Mouse (Mus musculus): Measurements from ENCODE around the gene Zbed4.

Zbed4 gene

GRCm38 (mm10) chr15:88808121-88808520 lies 56.7 kb downstream of the Zbed4 start:
- in situ Hi-C loops (cut with MboI, MseI): no loop called here

DNA sequence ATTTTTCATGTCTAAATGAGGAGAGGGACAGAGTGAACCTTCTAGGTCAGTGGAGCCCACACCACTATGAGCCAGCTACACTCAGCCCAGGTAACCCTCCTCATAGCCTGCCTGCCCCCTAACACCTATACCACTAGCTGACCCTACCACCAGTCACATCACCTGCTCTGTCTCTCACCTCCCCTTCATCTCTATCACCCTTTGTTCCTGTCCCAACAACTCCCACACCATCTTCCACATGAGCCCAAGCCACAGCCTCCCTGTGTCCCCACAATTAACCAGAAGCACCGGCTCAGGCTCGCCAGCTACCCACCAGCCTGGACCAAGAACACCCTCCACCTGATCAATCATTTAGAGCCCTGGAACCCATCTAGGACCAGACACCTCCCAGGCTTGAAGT lies 58.9 kb downstream of the Zbed4 start:
- in situ Hi-C loops (cut with MboI, MseI): loop anchor here (10.0 kb wide), 1 partner anchor 76 kb away; the partner anchor contains the start of gene Brd1

DNA sequence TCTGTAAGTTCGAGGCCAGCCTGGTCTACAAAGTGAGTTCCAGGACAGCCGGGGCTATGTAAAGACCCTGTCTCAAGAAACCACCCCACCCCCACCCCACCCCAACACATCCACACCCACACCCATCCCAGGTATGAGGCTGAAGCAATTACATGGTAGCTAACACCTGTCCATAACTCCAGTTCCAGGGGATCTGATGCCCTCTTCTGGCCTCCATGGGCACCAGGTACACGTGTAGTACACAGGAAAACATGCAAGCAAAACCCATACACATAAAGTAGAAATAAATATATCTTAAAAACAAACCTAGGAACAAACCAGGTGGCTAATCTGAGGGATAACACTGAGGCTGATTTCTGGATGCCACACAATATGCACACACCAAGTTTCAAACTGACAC lies 61.8 kb downstream of the Zbed4 start:
- in situ Hi-C loops (cut with MboI, MseI): loop anchor here (10.0 kb wide), 1 partner anchor 78 kb away; the partner anchor contains the start of gene Brd1

DNA sequence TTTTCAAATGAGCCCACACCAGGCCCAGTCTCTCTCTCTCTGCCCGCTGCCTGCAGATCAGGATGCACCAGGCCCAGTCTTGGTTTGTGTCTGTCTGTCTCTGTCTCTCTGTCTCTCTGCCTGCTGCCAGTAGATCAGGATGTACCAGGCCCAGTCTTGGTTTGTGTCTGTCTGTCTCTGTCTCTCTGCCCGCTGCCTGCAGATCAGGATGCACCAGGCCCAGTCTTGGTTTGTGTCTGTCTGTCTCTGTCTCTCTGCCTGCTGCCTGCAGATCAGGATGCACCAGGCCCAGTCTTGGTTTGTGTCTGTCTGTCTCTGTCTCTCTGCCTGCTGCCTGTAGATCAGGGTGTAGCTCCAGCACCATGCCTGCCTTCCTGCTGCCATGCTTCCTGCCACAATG lies 62.4 kb downstream of the Zbed4 start:
- in situ Hi-C loops (cut with MboI, MseI): loop anchor here (10.0 kb wide), 1 partner anchor 79 kb away; the partner anchor contains the start of gene Brd1

- in situ Hi-C loops (cut with MboI, MseI): loop anchor here (10.0 kb wide), 1 partner anchor 80 kb away; the partner anchor contains the start of gene Brd1
Measured at GRCm38 (mm10) chr15:88814411-88815047, 63.1 kb downstream of the Zbed4 start.

- in situ Hi-C loops (cut with MboI, MseI): loop anchor here (10.0 kb wide), 1 partner anchor 80 kb away; the partner anchor contains the start of gene Brd1
Measured at GRCm38 (mm10) chr15:88815196-88815700, 63.8 kb downstream of the Zbed4 start.

- in situ Hi-C loops (cut with MboI, MseI): loop anchor here (10.0 kb wide), 1 partner anchor 84 kb away; the partner anchor contains the start of gene Brd1
Measured at GRCm38 (mm10) chr15:88819026-88819905, 67.8 kb downstream of the Zbed4 start, which contains the start of the genes Alg12 and Creld2. TSS of gene Alg12 (minus strand) at chr15:88819318. TSS of gene Creld2 (plus strand) at chr15:88819646.

GRCm38 (mm10) chr15:88819906-88820303 lies 68.4 kb downstream of the Zbed4 start:
- in situ Hi-C loops (cut with MboI, MseI): loop anchor here (5.0 to 10.0 kb wide), 3 partner anchors 85 to 552 kb away; partner anchors contain the start of genes Brd1 and Sco2

- in situ Hi-C loops (cut with MboI, MseI): loop anchor here (5.0 to 10.0 kb wide), 2 partner anchors 243 to 551 kb away; partner anchors contain the start of gene Sco2
Measured at GRCm38 (mm10) chr15:88821403-88821802, 69.9 kb downstream of the Zbed4 start.

- in situ Hi-C loops (cut with MboI, MseI): loop anchor here (5.0 to 10.0 kb wide), 2 partner anchors 242 to 550 kb away; partner anchors contain the start of gene Sco2
Measured at GRCm38 (mm10) chr15:88822513-88822912, 71.1 kb downstream of the Zbed4 start.

GRCm38 (mm10) chr15:88823376-88823775 lies 71.9 kb downstream of the Zbed4 start:
- in situ Hi-C loops (cut with MboI, MseI): loop anchor here (5.0 to 10.0 kb wide), 2 partner anchors 241 to 549 kb away; partner anchors contain the start of gene Sco2

GRCm38 (mm10) chr15:88827466-88827865 lies 76.0 kb downstream of the Zbed4 start:
- in situ Hi-C loops (cut with MboI, MseI): loop anchor here (5.0 to 10.0 kb wide), 3 partner anchors 50 to 237 kb away; no protein-coding TSS in a partner anchor

GRCm38 (mm10) chr15:88827991-88828799 lies 76.7 kb downstream of the Zbed4 start:
- in situ Hi-C loops (cut with MboI, MseI): loop anchor here (5.0 to 10.0 kb wide), 3 partner anchors 49 to 237 kb away; no protein-coding TSS in a partner anchor

DNA sequence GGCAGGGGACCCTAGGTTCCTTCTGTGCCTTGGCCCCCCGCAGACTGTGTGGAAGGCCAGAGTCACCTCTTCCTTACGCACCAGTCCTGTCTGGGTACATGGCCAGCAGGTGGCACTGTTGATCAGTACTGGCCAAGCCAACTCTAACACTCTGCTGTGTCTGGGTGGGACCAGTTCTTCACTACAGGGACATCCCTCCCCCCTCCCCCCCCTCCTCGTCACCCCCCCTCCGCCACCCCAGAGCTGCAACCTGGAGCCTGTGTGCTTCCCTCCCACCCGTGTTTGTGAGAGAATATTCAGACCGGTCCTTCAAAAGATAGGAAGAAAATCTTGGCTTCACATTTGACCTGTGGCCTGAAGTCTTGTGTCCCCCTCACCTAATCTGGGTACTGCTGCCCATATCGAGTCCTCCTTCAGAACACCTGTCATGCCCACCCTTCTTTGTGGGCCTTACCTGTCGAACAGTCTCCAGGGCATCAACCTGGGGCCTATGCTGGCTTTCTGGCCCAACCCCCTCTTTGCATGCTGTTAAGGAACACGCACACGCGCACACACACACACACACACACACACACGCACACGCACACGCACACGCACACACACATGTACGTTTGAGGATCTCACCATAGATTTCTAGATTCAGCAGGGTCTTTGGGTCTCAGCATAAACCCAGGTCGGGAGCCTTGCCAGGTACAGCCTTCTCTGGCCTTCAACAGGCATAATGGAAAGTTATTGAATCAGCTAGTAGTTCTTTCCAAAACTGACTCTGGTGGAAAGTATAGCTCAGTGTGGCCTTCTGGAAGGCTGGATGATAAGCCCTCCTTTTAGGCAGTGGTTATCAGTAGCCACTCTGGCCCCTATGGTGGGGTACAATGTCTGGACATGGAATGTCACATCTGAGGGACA lies 77.6 kb downstream of the Zbed4 start:
- in situ Hi-C loops (cut with MboI, MseI): loop anchor here (5.0 to 10.0 kb wide), 3 partner anchors 48 to 236 kb away; no protein-coding TSS in a partner anchor

DNA sequence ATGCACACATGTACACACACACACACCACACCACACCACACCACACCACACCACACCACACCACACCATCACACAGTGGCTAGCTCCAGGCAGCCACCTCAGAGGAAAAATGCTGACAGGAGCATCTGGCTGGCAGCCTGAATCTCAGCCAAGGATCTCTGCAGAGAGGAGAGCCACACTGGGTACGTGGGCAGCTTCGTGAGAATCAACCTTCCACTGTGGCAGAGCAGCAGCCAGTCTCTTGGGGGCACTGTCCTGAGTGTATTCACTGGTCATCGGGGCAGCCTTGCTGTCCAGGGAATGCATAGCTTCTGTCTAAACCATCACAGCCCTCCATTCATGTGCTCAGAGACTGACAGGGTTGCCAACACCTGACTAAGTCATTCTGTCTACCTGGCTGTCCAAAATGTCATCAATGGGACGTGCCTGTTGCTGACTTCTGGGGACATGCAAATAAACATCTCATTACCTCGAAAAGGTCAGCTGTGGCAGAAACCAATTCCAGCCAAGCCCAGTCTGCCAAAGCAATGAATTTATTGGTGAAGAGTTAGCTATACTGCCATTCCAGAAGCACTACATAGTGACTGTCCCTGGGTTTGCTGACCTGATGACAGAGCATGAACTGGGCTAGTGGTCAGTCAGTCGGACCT lies 78.5 kb downstream of the Zbed4 start:
- in situ Hi-C loops (cut with MboI, MseI): loop anchor here (5.0 to 10.0 kb wide), 3 partner anchors 47 to 235 kb away; no protein-coding TSS in a partner anchor

DNA sequence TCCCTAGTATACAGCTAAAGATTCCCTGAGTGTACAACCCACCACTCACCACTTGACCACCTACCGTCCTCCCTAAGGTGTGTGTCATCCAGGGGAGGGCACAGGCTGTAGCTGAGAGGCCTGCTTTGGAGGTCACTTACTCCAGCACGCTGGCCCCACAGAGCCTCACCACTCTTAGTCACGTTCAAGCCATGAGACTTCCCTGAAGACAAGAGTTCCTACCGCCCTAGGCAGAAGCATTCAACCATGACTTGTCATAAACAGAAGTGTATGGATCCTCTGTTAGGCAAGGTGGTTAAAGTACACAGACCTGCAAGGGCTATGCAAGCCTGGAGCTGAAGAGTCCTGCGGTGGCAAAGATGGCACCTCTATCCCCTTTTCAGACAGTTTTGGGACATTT lies 79.2 kb downstream of the Zbed4 start:
- in situ Hi-C loops (cut with MboI, MseI): no loop called here

DNA sequence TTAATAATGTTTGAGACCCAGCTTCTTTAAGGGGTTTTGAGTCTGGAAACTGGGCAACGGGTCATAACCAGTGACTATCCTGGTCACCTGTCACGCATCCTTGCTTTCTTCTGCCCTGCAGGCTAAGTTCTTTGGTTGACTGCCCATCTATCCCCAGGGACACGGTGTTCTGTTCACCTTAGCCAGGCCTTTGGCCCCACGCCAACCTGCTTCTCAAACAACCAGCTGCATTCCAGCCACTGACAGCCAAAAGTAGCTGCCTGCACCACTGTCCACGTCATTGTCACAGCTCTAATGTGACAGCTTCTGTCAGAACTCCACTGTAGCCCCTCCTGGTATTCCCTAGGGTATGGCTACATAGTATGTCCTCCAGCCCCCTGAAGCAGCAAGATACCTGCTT lies 80.0 kb downstream of the Zbed4 start:
- in situ Hi-C loops (cut with MboI, MseI): no loop called here

DNA sequence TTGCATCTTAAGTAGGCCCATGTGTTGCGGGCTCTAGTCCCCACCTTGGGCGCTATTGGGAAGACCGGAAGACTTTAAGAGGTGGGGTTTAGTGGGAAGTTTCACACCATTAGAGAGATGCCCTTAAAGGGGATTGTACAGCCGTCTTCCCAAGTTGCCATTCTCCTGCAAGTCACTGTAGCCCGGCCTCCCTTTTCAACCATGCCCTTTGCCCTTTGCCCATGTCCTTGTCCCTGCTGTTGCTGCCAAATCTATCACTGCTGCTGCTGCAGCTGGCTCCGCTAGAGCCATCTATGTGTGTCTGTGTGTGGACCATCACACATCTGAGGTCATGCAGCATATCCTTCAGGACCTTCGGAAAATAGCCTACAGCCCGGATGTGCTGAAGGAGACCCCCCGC lies 81.1 kb downstream of the Zbed4 start:
- in situ Hi-C loops (cut with MboI, MseI): no loop called here
